Mouse (Mus musculus) neural tube, embryonic 11.5 days (tissue): Measurements from ENCODE around the gene Bcap31. TPM values are rescaled to one million over a fixed set of nuclear protein-coding genes. Genes with fewer than 3 reads are reported as not detected.
"Not testable (repeated sequence)": the region's sequence is repeated elsewhere in the genome, so short reads cannot be mapped to it uniquely, and the experiment has no call there.

Experiments
- ATAC-seq: fragments of 200-750 bp; cut with Nextera tagmentation; 2 replicates; pipeline ENCODE4 v1.8.0; 2017; ENCODE audit warnings: moderate number of reproducible peaks, mild to moderate bottlenecking, moderate TSS enrichment, moderate library complexity; ENCODE audit not compliant: insufficient read depth, low FRiP score, low TSS enrichment
- DNase-seq: peaks from one replicate; pipeline ENCODE4 v3.0.0-alpha.2; 2015; ENCODE audit warnings: low spot score
- H3K27ac ChIP-seq: fragments of 300-500 bp; sonication (generic); 2 replicates; pipeline ENCODE4 v1.5.1; 2014; ENCODE audit warnings: low read depth, mild to moderate bottlenecking, low read length
- H3K27me3 ChIP-seq: fragments of 300-500 bp; sonication (generic); 2 replicates; pipeline ENCODE4 v1.6.1; 2014; ENCODE audit warnings: mild to moderate bottlenecking, low read length, mixed read lengths; ENCODE audit not compliant: control insufficient read depth, insufficient read depth
- H3K36me3 ChIP-seq: fragments of 300-500 bp; sonication (generic); 2 replicates; pipeline ENCODE4 v1.6.1; 2014; ENCODE audit warnings: mild to moderate bottlenecking, low read length, moderate library complexity, mixed read lengths; ENCODE audit not compliant: control insufficient read depth, insufficient read depth
- H3K4me1 ChIP-seq: fragments of 300-500 bp; sonication (generic); 2 replicates; pipeline ENCODE4 v1.6.1; 2014; ENCODE audit warnings: low read length, mixed read lengths; ENCODE audit not compliant: control insufficient read depth, insufficient read depth
- H3K4me2 ChIP-seq: fragments of 300-500 bp; sonication (generic); 2 replicates; pipeline ENCODE4 v1.6.1; 2014; ENCODE audit warnings: low read depth, mild to moderate bottlenecking, moderate library complexity
- H3K4me3 ChIP-seq: fragments of 300-500 bp; sonication (generic); 2 replicates; pipeline ENCODE4 v1.5.1; 2014; ENCODE audit warnings: low read depth, low read length
- H3K9ac ChIP-seq: fragments of 300-500 bp; sonication (generic); 2 replicates; pipeline ENCODE4 v1.6.1; 2014; ENCODE audit warnings: mild to moderate bottlenecking, low read length
- H3K9me3 ChIP-seq: fragments of 300-500 bp; sonication (generic); 2 replicates; pipeline ENCODE4 v1.6.1; 2016; ENCODE audit warnings: low read length; ENCODE audit not compliant: control insufficient read depth
- WGBS: fragments of 180-500 bp; shearing (Covaris S2); extraction: QIAGEN DNeasy Blood & Tissue Kit; methylation state at CpG from one replicate; pipeline ENCODE4 v1.1.7; 2014; 5-methylcytosine and 5-hydroxymethylcytosine counted together
- polyA plus RNA-seq: library from polyadenylated mRNA; unstranded; fragments of >200 nt; fragmentation: Nextera tagmentation; extraction: Ambion mirVana; gene quantifications from 2 replicates; pipeline ENCODE4 v1.2.1, GENCODE M21; 2014

Gene Bcap31
- polyA plus RNA-seq = 140 and 141 TPM in 2 replicates

GRCm38 (mm10) chrX:73716109-73716661, at the start of gene Bcap31, which contains the start of gene Abcd1:
TSS of gene Bcap31 (minus strand) at chrX:73716175.
TSS of gene Abcd1 (plus strand) at chrX:73716597.
- peak within 1 kb of the TSS; percentile 50 for H3K4me3 ChIP-seq
- H3K9ac ChIP-seq = peak within 1 kb of the TSS; percentile 47
- WGBS = 14% methylated on average over 28 of the region's 45 CpGs
- peak; percentile 94 for ATAC-seq
- H3K27me3 ChIP-seq = no peaks in the 10 kb centered on the region
- peak; percentile 96 for DNase-seq
- H3K27ac ChIP-seq = peak within 1 kb of the TSS; percentile 53; the same call in 1 of the 2 replicates
- H3K4me1 ChIP-seq = peaks cover 5% of the 10 kb centered on the region; the same call in 1 of the 2 replicates
- H3K4me2 ChIP-seq = peak within 1 kb of the TSS; percentile 69
- no peaks in the 10 kb centered on the region for H3K36me3 ChIP-seq
- no peaks in the 10 kb centered on the region for H3K9me3 ChIP-seq

GRCm38 (mm10) chrX:73765311-73765710, 49.3 kb upstream of the Bcap31 start:
- DNase-seq = no peak
- Histone ChIP-seq H3K4me3 (no peak overlapping the region), H3K9me3 (no peaks in the 10 kb centered on the region), H3K9ac (no peak overlapping the region), H3K27ac (no peak overlapping the region), H3K27me3 (no peaks in the 10 kb centered on the region), H3K4me2 (no peak overlapping the region), H3K36me3 (no peaks in the 10 kb centered on the region), H3K4me1 (no peaks in the 10 kb centered on the region)
- WGBS = 70% methylated on average over 1 of the region's 1 CpGs
- ATAC-seq = no peak

DNA sequence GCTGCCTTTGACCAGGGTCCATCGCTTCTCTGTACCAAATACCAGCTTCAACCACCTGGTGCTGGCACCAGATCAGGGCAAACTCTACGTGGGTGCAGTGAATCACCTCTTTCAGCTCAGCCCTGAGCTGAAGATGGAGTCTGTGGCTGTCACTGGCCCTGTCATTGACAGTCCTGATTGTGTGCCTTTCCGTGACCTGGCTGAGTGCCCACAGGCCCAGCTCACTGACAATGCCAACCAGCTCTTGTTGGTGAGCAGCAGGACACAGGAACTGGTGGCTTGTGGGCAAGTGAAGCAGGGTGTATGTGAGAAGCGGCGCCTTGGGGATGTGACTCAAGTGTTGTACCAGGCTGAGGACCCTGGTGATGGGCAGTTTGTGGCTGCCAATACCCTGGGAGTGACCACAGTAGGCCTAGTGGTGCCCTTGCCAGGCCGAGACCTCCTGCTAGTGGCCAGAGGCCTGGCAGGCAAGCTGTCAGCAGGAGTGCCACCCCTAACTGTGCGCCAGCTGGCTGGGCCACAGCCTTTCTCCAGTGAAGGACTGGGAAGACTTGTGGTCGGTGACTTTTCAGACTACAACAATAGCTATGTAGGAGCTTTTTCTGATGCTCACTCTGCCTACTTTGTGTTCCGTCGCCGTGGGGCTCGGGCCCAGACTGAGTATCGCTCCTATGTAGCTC, 42.8 kb upstream of the Bcap31 start:
- Histone ChIP-seq H3K4me1 (no peaks in the 10 kb centered on the region), H3K4me3 (no peak overlapping the region), H3K4me2 (no peak overlapping the region), H3K9me3 (no peaks in the 10 kb centered on the region), H3K36me3 (no peaks in the 10 kb centered on the region), H3K9ac (no peak overlapping the region), H3K27ac (no peak overlapping the region), H3K27me3 (no peaks in the 10 kb centered on the region)
- 85% methylated on average over 13 of the region's 13 CpGs for WGBS
- ATAC-seq (no peak), DNase-seq (no peak)

- H3K27ac ChIP-seq = no peak within 1 kb of the TSS
- no peak within 1 kb of the TSS for H3K4me3 ChIP-seq
- ATAC-seq = no peak
- no peak within 1 kb of the TSS for H3K4me2 ChIP-seq
- H3K36me3 ChIP-seq = no peaks in the 10 kb centered on the region
- no peaks in the 10 kb centered on the region for H3K9me3 ChIP-seq
- no peaks in the 10 kb centered on the region for H3K27me3 ChIP-seq
- no peak within 1 kb of the TSS for H3K9ac ChIP-seq
- DNase-seq = no peak
- 71% methylated on average over 5 of the region's 5 CpGs for WGBS
- H3K4me1 ChIP-seq = no peaks in the 10 kb centered on the region
Measured at GRCm38 (mm10) chrX:73756334-73757140, 40.6 kb upstream of the Bcap31 start, which contains the start of gene Plxnb3. TSS of gene Plxnb3 (plus strand) at chrX:73757090.

GRCm38 (mm10) chrX:73748977-73749376, 33.0 kb upstream of the Bcap31 start:
- Histone ChIP-seq H3K4me3 (no peak overlapping the region), H3K36me3 (no peaks in the 10 kb centered on the region), H3K4me2 (no peak overlapping the region), H3K9ac (no peak overlapping the region), H3K27ac (no peak overlapping the region), H3K4me1 (no peaks in the 10 kb centered on the region), H3K27me3 (no peaks in the 10 kb centered on the region), H3K9me3 (no peaks in the 10 kb centered on the region)
- no peak for ATAC-seq
- DNase-seq = no peak
- 100% methylated on average over 1 of the region's 1 CpGs for WGBS

DNA sequence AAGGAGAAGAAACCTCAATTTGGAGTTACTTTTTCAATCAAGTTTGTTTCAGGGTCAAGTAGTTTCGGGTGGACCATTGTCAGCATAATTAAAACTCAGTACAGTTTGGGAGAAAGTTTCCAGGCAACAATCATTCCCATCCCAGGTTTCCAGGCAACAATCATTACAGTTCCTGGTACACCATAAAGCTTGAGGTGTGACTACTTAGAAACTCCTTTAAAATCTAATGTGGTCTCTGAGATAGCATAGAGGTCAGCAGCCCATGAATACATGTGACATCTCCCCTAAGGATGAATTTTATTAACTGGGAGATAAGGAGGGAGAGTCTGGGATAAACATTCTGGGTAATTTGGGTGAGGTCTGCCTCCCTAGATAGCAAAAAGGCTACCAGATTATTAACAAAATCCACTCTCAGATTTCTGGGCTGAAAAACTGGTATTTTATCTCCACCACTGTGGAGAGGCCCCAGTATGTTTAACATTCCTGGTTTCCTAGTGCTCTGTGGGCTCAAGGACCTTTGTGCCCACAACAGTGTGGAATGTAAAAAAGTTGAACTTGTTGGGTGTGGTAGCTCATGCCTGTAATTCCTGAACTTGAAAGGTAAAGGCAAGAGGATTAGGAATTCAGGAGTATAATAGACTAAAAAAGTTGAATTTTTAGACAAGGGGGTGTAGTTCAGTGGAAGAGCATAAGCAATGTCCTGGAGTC, 29.0 kb upstream of the Bcap31 start:
- no peaks in the 10 kb centered on the region for H3K9me3 ChIP-seq
- DNase-seq = no peak
- H3K4me1 ChIP-seq = no peaks in the 10 kb centered on the region
- no peaks in the 10 kb centered on the region for H3K36me3 ChIP-seq
- WGBS = 100% methylated on average over 1 of the region's 1 CpGs
- H3K9ac ChIP-seq = no peak overlapping the region
- no peak overlapping the region for H3K27ac ChIP-seq
- ATAC-seq = no peak
- no peaks in the 10 kb centered on the region for H3K27me3 ChIP-seq
- H3K4me3 ChIP-seq = no peak overlapping the region
- no peak overlapping the region for H3K4me2 ChIP-seq

- H3K9me3 ChIP-seq, H3K27ac ChIP-seq, H3K4me1 ChIP-seq, DNase-seq, H3K36me3 ChIP-seq, H3K4me2 ChIP-seq, H3K27me3 ChIP-seq, H3K4me3 ChIP-seq, ATAC-seq, H3K9ac ChIP-seq: not testable (repeated sequence)
- 90% methylated on average over 7 of the region's 7 CpGs for whole genome bisulfite sequencing
Measured at GRCm38 (mm10) chrX:73739841-73740240, 23.9 kb upstream of the Bcap31 start.

DNA sequence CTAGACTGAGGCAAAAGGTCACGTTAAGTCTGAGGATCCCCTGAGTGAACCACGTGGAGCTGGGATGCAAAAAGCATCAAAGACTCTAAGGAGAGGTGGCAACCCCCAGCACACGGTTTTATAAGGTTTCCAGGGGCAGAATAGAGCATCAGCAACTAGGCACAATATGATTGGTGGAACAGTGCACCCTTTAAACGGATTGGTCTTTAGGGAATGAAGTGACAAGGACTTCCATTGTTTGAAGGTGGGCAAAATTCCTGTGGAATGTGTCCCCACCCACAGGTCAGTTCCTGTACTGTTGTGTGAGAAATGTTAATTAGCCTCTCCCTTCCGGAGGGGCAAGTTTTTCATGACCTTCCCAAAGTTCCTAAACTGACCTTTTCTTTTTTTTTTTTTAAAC, 23.2 kb upstream of the Bcap31 start:
- H3K36me3 ChIP-seq = no peaks in the 10 kb centered on the region
- no peak overlapping the region for H3K27ac ChIP-seq
- no peak overlapping the region for H3K4me3 ChIP-seq
- no peaks in the 10 kb centered on the region for H3K27me3 ChIP-seq
- no peaks in the 10 kb centered on the region for H3K9me3 ChIP-seq
- ATAC-seq = no peak
- WGBS = 62% methylated on average over 5 of the region's 5 CpGs
- H3K4me1 ChIP-seq = no peaks in the 10 kb centered on the region
- H3K4me2 ChIP-seq = no peak overlapping the region
- no peak overlapping the region for H3K9ac ChIP-seq
- no peak for DNase-seq
